Mouse (Mus musculus) frontal cortex, postnatal 10 days (tissue): ENCODE data around the gene Lifr.
A peak's percentile ranks its signal among the peaks of the same experiment; 100 is the strongest.

Experiments
- DNase-seq, 2 experiments: peaks; one replicate each; pipeline ENCODE4 v3.0.0; 2022; ENCODE audit warnings: low spot score in 2 of 2, mixed read lengths in 1 of 2

Lifr gene

DNA sequence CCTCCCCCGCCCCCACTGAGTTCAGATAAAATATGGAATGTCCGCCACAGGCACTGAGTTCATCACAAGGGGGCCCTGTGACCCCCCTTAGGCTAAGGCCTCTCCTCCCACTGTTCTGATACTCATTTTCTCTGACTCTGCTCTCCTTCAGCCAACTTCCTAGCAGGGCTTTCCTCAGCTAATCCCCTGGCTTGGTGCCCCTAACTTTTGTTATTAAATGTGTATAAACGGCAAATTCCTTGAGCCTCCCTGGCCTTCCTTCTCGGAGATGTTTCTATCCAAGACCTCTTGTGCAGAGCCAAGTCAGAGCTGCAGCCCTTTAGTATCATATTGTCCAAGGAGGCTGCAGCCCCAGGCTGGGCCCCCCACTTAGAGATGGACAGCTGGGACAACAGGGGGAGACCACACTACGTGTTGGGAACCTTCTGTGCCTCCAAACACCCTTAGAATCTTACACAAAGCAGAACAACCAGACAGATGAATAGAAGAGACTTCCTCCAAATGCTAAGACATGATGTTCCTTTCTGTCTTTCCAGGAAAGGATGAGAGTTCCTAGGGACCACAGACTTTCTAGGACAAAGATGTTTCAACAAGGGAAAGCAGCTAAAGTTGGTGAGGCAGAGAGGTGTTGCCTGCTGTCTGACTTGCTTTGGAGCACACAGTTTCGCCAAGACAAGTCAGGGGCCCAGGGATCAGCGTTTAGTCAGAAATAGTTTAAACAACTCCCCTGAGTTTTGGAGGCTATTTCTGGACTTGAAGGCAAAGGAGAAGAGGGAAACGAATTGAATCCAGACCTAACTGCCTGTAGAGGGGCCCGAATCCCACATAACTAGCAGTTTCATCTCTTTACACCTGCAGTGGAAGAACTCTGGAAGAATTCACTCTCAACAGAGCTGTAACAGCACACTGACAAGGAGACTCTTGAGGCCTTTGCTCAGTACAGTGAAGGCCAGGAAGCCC, 111.3 kb downstream of the Lifr start:
- DNase-seq = no peak

DNA sequence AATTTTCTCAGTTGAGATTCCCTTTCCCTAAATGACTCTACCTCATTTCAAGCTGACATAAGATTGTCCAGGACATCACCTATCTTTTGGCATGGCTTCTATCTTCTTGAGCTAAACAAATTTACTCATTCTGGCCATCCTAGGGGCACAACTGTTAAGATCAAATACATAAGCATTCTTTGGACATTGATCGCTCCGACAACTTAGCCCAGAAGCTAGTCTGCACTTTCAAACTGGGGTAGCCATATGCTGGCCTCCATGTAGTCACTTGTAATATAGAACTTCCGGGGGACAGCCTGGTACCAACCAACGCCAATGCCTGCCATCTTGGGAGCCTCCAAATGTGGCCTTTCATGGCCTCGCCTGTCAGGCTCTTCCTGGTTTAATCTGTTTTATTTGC, 112.6 kb downstream of the Lifr start:
- DNase-seq = no peak

DNA sequence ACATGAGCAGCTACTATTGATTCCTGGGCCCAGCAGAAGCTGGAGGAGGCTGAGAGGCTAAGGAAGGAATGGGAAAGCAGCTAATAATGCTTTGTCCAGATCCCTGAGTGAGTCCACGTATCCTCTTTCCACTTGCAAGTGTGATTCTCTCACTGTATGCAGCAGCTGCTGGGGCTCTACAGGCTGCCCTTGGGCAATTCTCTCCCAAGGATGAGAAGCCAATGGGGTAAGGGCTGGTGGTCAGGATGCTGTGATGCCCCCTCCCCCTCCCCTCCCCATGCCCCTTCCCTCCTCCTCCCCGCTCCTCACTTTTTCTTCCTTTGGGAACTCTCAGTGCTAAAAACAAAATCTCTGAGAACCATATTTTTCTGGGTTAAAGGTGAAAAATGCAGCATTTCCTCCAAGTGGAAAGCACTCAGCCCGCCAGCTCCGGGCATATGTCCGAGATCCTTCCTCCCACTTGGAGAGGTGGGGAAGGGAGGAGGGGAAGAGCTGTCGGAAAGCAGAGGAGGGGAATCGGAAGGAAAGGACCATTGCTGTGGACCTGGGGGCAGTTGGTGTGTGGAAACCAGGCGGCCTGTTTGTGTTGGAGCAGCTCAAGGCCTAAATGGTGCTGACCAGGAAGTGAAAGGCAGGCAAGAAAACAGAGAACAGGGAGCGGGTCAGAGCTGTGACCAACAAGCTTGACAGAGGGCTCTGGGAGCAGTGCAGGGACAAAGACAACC, 113.4 kb downstream of the Lifr start:
- no peak for DNase-seq

DNA sequence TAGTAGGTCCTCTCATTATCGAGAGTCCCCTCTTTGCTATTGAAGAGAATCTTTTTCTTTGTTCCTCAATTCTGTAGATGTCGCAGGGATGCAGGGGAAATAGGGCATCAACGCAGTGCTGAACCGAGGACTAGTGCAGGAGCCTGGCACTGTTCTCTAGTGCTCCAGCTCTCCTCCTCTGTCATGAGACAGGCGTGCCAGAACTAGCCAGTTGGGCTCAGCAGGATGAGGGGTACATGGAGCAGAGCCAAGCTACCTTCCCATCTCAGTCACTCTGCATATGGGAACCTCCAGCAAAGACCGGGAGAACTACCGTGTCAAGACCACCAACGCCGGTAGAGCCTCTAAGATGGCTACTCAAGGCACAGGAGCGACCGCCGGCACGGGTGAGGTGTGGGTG, 114.5 kb downstream of the Lifr start:
- no peak for DNase-seq

DNA sequence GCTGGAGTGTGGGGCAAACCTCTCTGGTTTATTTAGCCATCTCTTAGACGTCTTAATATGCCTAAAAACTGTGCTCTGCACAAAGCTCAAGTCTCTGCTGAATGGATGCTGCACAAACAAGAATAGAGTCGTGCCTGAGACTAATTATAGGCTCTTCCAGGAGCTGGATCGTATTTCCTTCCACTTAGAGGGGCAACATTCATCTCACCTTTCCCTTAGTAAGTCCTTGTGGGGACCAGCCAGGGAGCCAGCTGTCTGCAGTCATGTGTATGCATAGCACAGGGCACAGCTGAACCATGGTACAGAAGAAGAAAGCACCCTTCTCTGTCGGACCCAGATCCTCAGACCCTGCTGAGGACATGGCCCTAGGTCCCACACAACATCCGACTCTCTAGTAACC, 115.7 kb downstream of the Lifr start:
- DNase-seq = no peak

DNA sequence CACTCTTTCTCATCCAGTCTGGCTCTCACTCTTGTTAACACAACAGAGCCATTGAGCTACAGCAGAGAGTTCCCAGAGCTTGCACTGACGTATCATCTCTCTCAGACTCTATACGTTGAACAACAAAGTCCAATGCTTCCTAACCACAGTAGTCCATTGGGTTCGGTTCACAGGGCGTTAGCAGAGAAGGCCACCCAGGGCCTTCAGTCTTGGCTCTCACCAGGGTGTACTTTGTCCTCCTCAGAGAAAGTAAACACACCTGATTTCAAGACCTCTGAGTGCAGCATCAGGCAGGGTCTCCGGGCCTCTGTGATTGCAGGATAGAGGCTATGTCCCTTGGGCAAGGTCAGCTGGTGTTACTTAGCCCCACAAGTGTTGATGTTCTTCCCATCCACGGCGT, 116.9 kb downstream of the Lifr start:
- no peak for DNase-seq

- no peak for DNase-seq
These were observed 117.8 kb downstream of the Lifr start for GRCm38 (mm10) chr15:7208180-7208579.

DNA sequence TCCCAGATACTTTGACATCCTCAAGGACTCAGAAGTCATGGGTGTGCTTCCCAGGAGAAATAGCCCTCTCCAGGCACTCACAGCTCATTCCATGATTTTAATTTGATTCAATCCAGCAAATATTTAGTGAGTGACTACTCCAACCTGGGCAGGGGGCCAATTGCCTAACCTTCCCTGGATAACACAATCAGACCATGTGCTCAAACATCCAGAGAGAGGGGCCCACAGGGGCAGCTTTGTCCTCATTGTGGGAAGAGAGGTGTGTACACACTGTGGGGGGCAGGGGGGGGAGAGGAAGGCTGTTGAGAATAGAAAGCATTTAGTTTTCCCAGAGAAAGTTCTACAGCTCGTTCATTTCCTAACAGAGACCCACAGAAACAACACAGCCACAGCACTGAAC, 123.3 kb downstream of the Lifr start:
- no peak for DNase-seq

- no peak for DNase-seq
These were observed 125.4 kb downstream of the Lifr start for GRCm38 (mm10) chr15:7215845-7216244.

GRCm38 (mm10) chr15:7216581-7217272, 126.3 kb downstream of the Lifr start:
- DNase-seq = no peak

DNA sequence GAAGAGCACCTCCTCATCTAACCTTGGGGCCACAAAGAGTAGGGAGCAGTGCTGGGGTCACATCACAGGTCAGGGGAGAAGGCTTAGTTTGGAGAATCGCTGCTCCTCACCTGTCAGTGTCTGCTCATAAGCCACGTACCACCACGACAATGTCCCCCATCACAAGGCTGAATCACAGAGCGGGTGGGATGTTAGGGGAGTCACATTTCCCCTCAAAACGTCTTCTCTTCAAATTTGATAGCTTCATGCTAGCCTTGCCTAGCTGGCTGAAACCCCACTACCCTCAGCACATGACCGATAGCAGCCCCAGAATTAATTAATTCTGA, 126.8 kb downstream of the Lifr start:
- DNase-seq = no peak

DNA sequence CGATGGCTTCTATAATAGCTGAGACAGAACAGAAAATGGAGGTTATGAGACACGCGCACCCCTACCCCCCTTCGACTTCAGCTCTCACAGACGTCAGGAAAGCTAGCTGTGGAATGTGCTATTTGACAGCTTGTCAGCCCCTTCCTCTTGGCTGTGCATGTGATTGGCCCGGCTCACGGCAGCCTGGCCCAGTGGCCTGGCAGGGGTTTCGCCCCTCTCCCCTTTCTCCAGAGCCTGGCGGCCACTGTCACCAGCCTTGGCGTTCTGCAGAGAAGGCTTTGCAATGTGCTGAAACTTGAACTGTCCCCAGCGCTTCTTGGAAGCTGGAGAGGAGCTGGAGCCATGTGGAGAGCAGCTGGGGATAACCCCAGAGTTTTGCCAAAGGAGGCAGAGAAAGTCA, 132.4 kb downstream of the Lifr start:
- DNase-seq = no peak

- DNase-seq = no peak
These were observed 133.8 kb downstream of the Lifr start for GRCm38 (mm10) chr15:7224151-7224775.

- DNase-seq = peak; percentile 27 to 74
These were observed 135.8 kb downstream of the Lifr start for GRCm38 (mm10) chr15:7226225-7226624.

- no peak for DNase-seq
These were observed 143.1 kb downstream of the Lifr start for GRCm38 (mm10) chr15:7233393-7234090.

GRCm38 (mm10) chr15:7239904-7240303, 149.5 kb downstream of the Lifr start:
- no peak for DNase-seq

DNA sequence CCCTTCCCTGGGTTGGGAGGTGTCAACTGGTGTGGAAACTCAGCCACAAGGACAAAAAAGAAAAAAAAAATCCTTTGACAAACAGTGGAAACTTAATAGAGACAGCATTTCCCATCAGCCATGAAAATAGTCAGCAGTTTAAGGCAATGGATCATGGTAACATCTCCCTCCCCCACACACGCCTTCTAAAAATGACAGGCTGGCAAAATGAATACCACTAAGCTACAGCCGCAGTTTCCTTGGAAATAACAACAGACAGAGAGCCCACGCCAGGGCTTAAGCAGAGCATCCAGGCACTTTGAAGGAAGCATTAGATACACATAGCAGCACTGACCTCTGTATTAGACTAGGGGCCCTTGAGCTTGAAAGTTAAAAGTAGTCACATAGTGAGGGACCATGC, 150.5 kb downstream of the Lifr start:
- peak in 1 of 2 experiments; percentile 7 for DNase-seq

- no peak for DNase-seq
These were observed 151.9 kb downstream of the Lifr start for GRCm38 (mm10) chr15:7242161-7242850.
